Mouse (Mus musculus) left cerebral cortex, adult 18-20 months (tissue): ENCODE measurements around the gene Tex52. TPM values are rescaled to one million over a fixed set of nuclear protein-coding genes. Genes with fewer than 3 reads are reported as not detected.
"Not testable (repeated sequence)": the region's sequence is repeated elsewhere in the genome, so short reads cannot be mapped to it uniquely, and the experiment has no call there.

Experiments used
- DNase-seq, 2 experiments: peaks; one replicate each; pipeline ENCODE4 v3.0.0; 2021 to 2022; ENCODE audit warnings: low spot score in 2 of 2, mixed read lengths in 1 of 2
- total RNA-seq, 2 experiments: library from RNA; stranded (reverse); gene quantifications; 2 replicates each; pipeline ENCODE4 v1.2.3; 2021

The Tex52 gene
- total RNA-seq, 2 experiments from 2014 or later: 0.68 to 1.3 TPM

DNA sequence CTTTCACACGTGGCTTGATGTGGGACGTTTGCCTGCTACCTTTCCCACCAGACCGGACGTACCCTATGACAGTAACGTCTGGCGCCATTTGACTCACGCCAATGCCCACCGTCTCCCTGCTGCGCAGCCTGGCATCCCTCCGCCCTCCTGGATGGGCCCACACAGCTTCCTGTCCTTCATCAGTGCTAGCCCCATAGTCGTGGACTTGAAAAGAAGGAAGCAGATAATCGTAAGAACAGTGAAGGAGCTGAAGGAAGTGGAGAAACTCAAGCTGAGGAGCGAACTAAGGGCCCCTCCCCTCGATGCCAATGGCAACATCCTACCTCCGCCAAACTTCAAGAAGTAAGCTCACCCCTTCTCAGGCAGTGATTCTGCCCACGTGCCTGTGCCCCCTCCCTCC lies 4.4 kb downstream of the Tex52 start:
- DNase-seq: no peak

GRCm38 (mm10) chr6:128380594-128381167 lies 5.4 kb downstream of the Tex52 start:
- DNase-seq: not testable (repeated sequence)

DNA sequence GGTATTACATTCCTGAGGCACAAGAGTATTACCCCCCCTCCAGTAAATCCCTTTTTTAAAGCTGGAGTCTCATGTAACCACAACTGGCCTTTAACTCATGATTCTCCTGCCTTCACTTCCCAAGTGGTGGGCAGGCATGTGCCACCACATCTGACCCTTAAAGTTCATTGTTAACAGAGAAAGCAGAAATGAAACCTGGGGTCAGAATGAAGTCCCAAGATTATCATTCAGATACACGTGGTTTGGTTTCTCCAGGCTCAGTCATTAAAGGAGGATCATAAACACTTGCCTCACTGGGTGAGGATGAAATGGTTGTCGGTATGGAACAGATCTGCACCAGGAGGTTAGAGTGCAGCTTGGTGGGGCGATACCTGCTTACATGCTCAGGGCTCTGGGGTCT lies 6.0 kb downstream of the Tex52 start:
- DNase-seq: no peak

DNA sequence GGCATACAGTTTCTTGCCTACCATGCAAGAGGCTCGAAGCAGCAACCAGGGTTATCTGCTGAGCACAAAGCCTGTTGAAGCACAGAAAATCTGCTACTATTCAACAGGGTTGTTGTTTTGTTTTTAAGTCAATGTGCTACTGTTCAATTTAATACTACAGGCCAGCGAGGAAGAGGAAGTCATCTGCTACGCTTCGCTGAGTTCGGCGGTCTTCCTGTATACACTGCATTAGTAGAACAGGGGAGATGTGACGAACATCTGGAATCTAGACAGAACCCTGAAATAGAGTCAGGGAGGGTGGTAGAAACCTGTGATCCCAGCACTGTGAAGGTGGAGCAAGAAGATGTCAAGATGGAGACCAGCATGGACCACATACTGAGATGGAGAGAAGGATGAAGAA lies 8.5 kb downstream of the Tex52 start:
- no peak for DNase-seq

DNA sequence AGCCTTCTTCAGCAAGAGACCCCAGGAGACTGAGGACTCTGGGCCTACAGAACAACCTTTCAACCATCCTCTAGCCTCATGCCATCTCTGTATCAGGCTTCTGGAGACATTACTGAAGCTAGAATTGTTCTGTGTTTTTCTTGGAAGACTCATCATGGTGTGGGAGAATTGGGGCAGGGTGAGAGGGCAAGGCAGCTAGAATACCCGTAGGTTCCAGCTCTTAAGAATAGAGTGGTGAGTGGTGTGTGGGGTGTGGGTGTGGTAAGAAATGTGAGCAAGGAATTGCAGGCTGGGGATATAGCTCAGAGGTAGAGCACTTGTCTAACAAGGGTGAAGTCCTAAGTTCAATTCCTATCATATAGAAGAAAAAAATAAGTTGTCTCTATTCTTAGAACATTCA lies 9.8 kb downstream of the Tex52 start:
- no peak for DNase-seq

DNA sequence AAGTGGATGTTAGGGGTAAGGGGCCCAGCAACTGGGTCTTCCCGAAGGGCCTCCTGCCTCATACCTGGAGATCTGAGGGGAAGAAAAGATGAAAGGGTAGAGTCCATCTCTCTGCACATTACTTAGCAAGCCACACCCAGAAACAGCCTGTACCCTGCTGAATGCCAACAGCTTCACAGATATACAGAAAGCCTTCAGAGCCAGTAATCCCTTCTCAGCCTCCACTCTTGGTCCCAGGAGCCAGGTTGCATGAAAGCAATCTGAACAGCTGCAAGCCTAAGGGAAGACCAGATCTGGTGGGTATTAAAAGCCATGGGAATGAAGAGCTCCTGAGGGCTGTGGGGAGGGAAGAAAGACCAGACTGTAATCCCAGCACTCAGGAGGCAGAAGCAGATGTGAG lies 13.9 kb downstream of the Tex52 start:
- DNase-seq: no peak

GRCm38 (mm10) chr6:128390683-128391082 lies 15.4 kb downstream of the Tex52 start:
- no peak for DNase-seq

DNA sequence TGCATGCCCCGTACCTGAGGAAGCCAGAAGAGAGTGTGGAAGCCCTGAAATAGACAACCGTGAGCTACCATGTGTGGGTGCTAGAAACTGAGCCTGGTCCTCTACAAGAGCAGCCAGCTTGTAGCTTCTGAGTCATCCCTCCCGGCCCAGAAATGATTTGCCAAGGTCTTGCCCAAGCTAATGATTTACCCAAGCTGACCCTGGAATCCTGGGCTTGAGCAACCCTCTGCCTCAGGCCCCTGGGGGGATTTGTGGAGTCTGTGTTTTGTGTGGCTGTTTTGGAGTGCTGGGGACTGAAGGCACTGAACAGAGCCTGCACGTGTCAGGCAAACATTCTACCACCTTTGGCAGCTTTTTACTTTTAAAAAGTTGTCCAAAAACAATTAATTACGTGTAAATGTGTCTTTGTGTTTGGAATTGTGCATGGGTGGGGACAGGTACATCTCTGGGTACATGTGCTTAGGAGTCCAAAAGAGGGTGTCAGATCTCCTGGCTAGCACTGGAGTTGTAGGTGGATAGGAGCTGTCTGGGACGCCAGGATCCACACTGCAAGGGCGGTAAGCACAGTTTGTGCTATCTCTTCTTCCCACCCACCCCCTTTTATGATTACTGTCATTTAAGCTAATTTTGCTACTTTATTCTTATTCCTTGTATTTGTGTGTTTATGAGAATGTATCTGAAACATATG lies 22.5 kb downstream of the Tex52 start:
- no peak for DNase-seq

DNA sequence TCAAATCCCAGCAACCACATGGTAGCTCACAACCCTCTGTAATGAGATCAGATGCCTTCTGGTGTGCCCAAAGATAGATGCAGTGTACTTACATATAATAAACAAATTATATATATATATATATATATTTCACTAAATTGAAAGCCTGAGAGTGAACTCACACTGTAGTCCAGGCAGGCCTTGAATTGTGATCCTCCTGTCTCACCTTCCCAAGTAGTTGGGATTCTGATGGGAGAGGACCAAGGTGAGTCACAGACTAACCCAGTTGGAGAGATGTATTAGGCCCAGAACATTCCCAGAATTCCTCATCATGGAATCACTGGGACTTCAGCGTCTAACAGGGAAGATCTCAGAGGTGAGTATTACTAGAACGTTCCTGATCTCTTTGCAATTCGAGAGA lies 23.7 kb downstream of the Tex52 start, which contains the start of gene Nrip2:
Gene Nrip2 (plus strand): TSS at position 301 of the 400 bp plus-strand sequence.
- DNase-seq: no peak

DNA sequence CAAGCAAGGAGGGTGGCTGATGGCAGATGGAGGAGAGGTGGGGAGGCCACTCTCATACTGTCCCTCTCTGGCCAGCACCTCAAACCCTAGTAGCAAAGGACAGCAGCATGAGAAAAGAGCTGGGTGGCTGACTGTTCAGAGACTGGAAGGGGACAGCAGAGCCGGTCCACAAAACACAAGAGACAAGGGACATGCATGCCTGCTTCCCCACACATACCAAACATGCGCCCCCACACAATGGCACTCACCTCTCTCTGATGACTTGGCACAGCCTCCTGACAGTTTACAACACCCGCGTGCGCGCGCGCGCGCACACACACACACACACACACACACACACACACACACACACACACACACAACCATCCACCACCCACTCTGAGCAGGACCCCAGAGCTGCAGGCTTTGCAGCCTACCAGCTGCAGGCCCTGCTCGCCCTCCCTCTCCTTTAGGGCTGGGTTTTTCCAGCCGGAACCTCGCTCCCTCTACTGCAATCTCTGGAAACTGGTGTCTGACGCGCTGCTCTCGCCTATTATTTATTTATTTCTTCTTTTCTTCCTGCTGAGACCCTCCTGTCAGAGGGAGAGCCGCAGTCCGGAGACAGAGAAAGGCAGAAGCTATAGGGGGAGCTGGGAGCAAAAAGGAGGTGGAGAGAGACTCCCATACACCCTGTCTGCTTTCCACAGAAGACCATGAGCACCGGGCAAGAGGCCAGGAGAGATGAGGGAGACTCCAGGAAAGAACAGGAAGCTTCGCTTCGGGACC lies 24.3 kb downstream of the Tex52 start:
- DNase-seq: peak; percentile 42 to 48

- DNase-seq: no peak
Observed at GRCm38 (mm10) chr6:128404708-128405107, 29.5 kb downstream of the Tex52 start.

GRCm38 (mm10) chr6:128408544-128409125 lies 33.4 kb downstream of the Tex52 start:
- no peak for DNase-seq

DNA sequence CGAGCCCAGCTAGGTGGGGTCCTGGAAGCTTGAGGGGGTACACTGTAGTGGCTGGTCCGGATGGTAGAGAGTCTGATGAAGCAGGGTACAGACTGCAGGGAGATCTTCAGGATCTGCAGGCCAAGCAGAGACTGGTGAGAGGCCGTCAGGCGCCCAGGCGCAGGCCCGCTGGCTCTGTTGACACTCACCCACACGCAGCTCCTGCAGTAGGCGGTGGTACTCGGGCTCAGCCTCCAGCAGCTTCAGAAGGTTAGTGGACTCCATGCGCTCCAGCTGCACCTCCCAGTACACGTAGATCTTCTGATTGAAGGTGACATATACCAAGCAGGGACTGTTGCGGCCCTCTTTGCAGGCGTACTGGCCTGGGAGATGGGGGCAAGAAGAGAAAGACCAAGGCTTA lies 35.0 kb downstream of the Tex52 start:
- DNase-seq: peak in 1 of 2 experiments; percentile 56

GRCm38 (mm10) chr6:128411115-128411514 lies 35.9 kb downstream of the Tex52 start:
- peak; percentile 83 to 89 for DNase-seq

DNA sequence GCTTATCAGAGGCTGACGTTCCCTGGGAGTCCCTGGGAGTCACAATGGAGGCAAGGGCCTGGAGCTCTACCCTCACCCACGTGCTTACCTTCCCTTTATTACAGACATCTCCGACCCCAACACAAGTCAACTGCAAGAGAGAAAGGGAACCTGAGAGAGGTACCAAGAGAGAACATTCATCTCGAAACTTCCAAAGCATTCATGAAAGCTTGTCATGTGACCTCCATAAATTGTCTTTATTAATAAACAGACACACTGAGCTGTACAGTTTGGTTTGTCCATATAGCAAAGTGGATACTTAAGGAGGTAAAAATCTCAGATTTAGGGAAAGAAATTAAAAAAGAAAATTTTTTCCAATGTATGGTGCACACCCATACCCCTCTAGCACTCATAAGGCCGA lies 40.9 kb downstream of the Tex52 start:
- DNase-seq: no peak

DNA sequence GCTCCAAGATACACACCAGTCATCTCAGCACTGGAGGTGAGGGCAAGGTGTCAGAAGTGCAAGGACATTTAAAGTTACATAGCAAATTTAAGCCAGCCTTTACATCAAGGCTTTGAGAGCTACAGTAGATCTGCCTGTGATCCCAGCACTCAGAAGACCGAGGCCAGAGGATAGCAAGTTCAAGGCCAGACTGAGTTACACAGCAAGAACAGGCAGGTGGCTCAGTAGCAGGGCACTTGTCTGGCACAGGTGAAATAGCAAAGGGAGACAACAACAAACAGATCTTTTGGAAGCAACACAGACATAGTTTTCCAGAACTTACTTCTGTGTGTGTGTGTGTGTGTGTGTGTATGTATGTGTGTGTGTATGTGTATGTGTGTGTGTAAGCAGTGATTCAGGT lies 42.8 kb downstream of the Tex52 start:
- DNase-seq: no peak

- no peak for DNase-seq
Observed at GRCm38 (mm10) chr6:128421036-128421435, 45.8 kb downstream of the Tex52 start.

- DNase-seq: no peak
Observed at GRCm38 (mm10) chr6:128421480-128421879, 46.2 kb downstream of the Tex52 start.

GRCm38 (mm10) chr6:128423496-128424268 lies 48.4 kb downstream of the Tex52 start:
- DNase-seq: no peak

GRCm38 (mm10) chr6:128424269-128425019 lies 49.2 kb downstream of the Tex52 start, which contains the start of gene Itfg2:
TSS of gene Itfg2 (minus strand) at chr6:128424931.
- DNase-seq: peak; percentile 95 to 98
